Mouse (Mus musculus): ENCODE data around the gene Limk1. TPM values are rescaled to one million over a fixed set of nuclear protein-coding genes. Genes with fewer than 3 reads are reported as not detected.

The Limk1 gene
- total and polyA plus RNA-seq, 3 experiments = 1.3 to 1.5 (median 1.5) TPM

DNA sequence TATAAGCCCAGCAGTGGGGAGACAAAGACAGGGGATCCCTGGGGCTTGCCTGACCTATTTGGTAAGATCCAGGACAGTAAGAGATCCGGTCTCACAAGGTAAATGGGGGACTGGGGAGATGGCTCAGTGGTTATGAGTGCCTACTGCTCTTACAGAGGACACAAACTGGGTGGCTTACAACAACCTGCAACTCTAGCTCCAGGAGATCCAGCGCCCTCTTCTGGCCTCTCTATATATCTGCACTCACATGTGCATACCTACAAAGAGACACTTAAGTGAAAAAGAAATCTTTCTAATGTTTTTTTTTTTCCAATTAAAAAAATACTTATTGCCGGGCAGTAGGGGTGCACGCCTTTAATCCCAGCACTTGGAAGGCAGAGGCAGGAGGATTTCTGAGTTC is 41.9 kb downstream of the Limk1 start:
- Histone ChIP-seq H3K9me3 (replicated peaks) (no peaks in the 10 kb centered on the region), H3K36me3 (replicated peaks) (no peaks in the 10 kb centered on the region), H3K4me3 (ENCODE audit: low read depth, low read length) (no peak overlapping the region), H3K27me3 (ENCODE audit: insufficient read depth, low read length) (peaks cover 17% of the 10 kb centered on the region), H3K4me1 (ENCODE audit: insufficient read depth, low read depth, low read length) (no peaks in the 10 kb centered on the region)
- no peak for TF ChIP-seq CTCF (IDR thresholded peaks at IDR 0.05; ENCODE audit: low read depth, low read length)
- no peak for TF ChIP-seq GATA1 (IDR thresholded peaks at IDR 0.05; ENCODE audit: borderline replicate concordance, low read length)
- no peak for TF ChIP-seq GATA2 (IDR thresholded peaks at IDR 0.05; ENCODE audit: borderline replicate concordance, low read depth, low read length)
- TF ChIP-seq TAL1 (conservative IDR thresholded peaks at IDR 0.05; ENCODE audit: low read depth, low read length) = no peak
- DNase-seq (ENCODE audit: low spot score) (no peak), ATAC-seq (ENCODE audit: extremely low read depth, insufficient number of reproducible peaks, low FRiP score, poor library complexity, severe bottlenecking) (no peak)

DNA sequence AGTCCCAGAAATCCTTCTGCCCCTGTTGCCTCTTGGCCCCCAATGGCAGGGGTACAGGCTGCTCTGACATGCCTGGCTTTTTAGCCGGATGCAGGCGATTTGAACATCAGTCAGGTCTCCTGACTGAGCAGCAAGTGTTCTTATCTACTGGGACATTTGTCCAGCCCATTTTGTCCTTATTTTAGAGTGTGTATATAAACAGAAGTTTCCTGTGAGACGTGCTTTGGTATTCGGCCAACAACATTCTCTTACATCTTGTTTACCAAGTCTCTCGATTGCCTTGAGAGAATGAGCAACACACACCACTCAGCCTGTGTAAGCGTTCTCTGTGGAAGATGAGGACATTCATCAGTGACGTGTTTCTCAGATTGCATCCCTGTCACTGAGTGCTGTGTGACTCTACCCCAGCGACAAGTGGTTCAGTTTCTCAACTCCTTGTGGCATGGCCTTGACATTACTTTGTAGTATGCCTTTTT is 43.7 kb downstream of the Limk1 start:
- no peak overlapping the region for H3K4me3 ChIP-seq (ENCODE audit: low read depth, low read length)
- peaks cover 5% of the 10 kb centered on the region for H3K4me1 ChIP-seq (ENCODE audit: insufficient read depth, low read depth, low read length)
- H3K9me3 ChIP-seq (replicated peaks) = no peaks in the 10 kb centered on the region
- ATAC-seq (ENCODE audit: extremely low read depth, insufficient number of reproducible peaks, low FRiP score, poor library complexity, severe bottlenecking) = no peak
- H3K36me3 ChIP-seq (replicated peaks) = no peaks in the 10 kb centered on the region
- no peak for TF ChIP-seq POLR2AphosphoS5 (IDR thresholded peaks at IDR 0.05; ENCODE audit: insufficient replicate concordance, low read depth, low read length)
- no peak for TF ChIP-seq GATA1 (IDR thresholded peaks at IDR 0.05; ENCODE audit: borderline replicate concordance, low read length)
- no peak for TF ChIP-seq TAL1 (conservative IDR thresholded peaks at IDR 0.05; ENCODE audit: low read depth, low read length)
- TF ChIP-seq CTCF (IDR thresholded peaks at IDR 0.05; ENCODE audit: low read depth, low read length) = no peak
- no peak for TF ChIP-seq GATA2 (IDR thresholded peaks at IDR 0.05; ENCODE audit: borderline replicate concordance, low read depth, low read length)
- peaks cover 17% of the 10 kb centered on the region for H3K27me3 ChIP-seq (ENCODE audit: insufficient read depth, low read length)
- DNase-seq (ENCODE audit: low spot score) = no peak

- TF ChIP-seq TAL1 (conservative IDR thresholded peaks at IDR 0.05; ENCODE audit: low read depth, low read length) (no peak), POLR2AphosphoS5 (IDR thresholded peaks at IDR 0.05; ENCODE audit: insufficient replicate concordance, low read depth, low read length) (no peak), GATA1 (IDR thresholded peaks at IDR 0.05; ENCODE audit: borderline replicate concordance, low read length) (no peak), GATA2 (IDR thresholded peaks at IDR 0.05; ENCODE audit: borderline replicate concordance, low read depth, low read length) (no peak)
- DNase-seq (ENCODE audit: low spot score) (no peak), ATAC-seq (ENCODE audit: extremely low read depth, insufficient number of reproducible peaks, low FRiP score, poor library complexity, severe bottlenecking) (no peak)
- peaks cover 8% of the 10 kb centered on the region for H3K4me1 ChIP-seq (ENCODE audit: insufficient read depth, low read depth, low read length)
- H3K9me3 ChIP-seq (replicated peaks) = no peaks in the 10 kb centered on the region
- H3K4me3 ChIP-seq (ENCODE audit: low read depth, low read length) = no peak overlapping the region
- peaks cover 17% of the 10 kb centered on the region for H3K27me3 ChIP-seq (ENCODE audit: insufficient read depth, low read length)
- H3K36me3 ChIP-seq (replicated peaks) = no peaks in the 10 kb centered on the region
These were observed 44.3 kb downstream of the Limk1 start for GRCm38 (mm10) chr5:134644121-134644520.

- Histone ChIP-seq H3K4me3 (ENCODE audit: low read depth, low read length) (no peak overlapping the region), H3K9me3 (replicated peaks) (no peaks in the 10 kb centered on the region), H3K27me3 (ENCODE audit: insufficient read depth, low read length) (peaks cover 6% of the 10 kb centered on the region), H3K36me3 (replicated peaks) (peaks cover 19% of the 10 kb centered on the region), H3K4me1 (ENCODE audit: insufficient read depth, low read depth, low read length) (peaks cover 24% of the 10 kb centered on the region)
- no peak for ATAC-seq (ENCODE audit: extremely low read depth, insufficient number of reproducible peaks, low FRiP score, poor library complexity, severe bottlenecking)
- TF ChIP-seq GATA2 (IDR thresholded peaks at IDR 0.05; ENCODE audit: borderline replicate concordance, low read depth, low read length) (no peak), TAL1 (conservative IDR thresholded peaks at IDR 0.05; ENCODE audit: low read depth, low read length) (no peak), CTCF (IDR thresholded peaks at IDR 0.05; ENCODE audit: low read depth, low read length) (no peak), GATA1 (IDR thresholded peaks at IDR 0.05; ENCODE audit: borderline replicate concordance, low read length) (no peak), POLR2AphosphoS5 (IDR thresholded peaks at IDR 0.05; ENCODE audit: insufficient replicate concordance, low read depth, low read length) (no peak)
- no peak for DNase-seq (ENCODE audit: low spot score)
These were observed 48.0 kb downstream of the Limk1 start for GRCm38 (mm10) chr5:134640371-134640770.

- peak; percentile 88 for ATAC-seq (ENCODE audit: extremely low read depth, insufficient number of reproducible peaks, low FRiP score, poor library complexity, severe bottlenecking)
- TF ChIP-seq GATA2 (IDR thresholded peaks at IDR 0.05; ENCODE audit: borderline replicate concordance, low read depth, low read length) = no peak
- TF ChIP-seq TAL1 (conservative IDR thresholded peaks at IDR 0.05; ENCODE audit: low read depth, low read length) = no peak
- no peak for TF ChIP-seq CTCF (IDR thresholded peaks at IDR 0.05; ENCODE audit: low read depth, low read length)
- no peak for TF ChIP-seq GATA1 (IDR thresholded peaks at IDR 0.05; ENCODE audit: borderline replicate concordance, low read length)
- TF ChIP-seq POLR2AphosphoS5 (IDR thresholded peaks at IDR 0.05; ENCODE audit: insufficient replicate concordance, low read depth, low read length) = no peak
- H3K9me3 ChIP-seq (replicated peaks) = no peaks in the 10 kb centered on the region
- H3K4me3 ChIP-seq (ENCODE audit: low read depth, low read length) = peak within 1 kb of the TSS; percentile 93
- peaks cover 30% of the 10 kb centered on the region for H3K4me1 ChIP-seq (ENCODE audit: insufficient read depth, low read depth, low read length)
- peak; percentile 95 for DNase-seq (ENCODE audit: low spot score)
- peaks cover 2% of the 10 kb centered on the region; the same call in 1 of the 2 replicates for H3K27me3 ChIP-seq (ENCODE audit: insufficient read depth, low read length)
- H3K36me3 ChIP-seq (replicated peaks) = peaks cover 30% of the 10 kb centered on the region
These were observed 49.1 kb downstream of the Limk1 start, which contains the start of gene Eif4h for GRCm38 (mm10) chr5:134639269-134639682. Gene Eif4h (minus strand): TSS chr5:134639490.

GRCm38 (mm10) chr5:134638461-134639268 is 49.7 kb downstream of the Limk1 start:
- ATAC-seq (ENCODE audit: extremely low read depth, insufficient number of reproducible peaks, low FRiP score, poor library complexity, severe bottlenecking) = no peak

More at GRCm38 (mm10) chr5:134638461-134639268, 49.7 kb downstream of the Limk1 start:
- no peaks in the 10 kb centered on the region for H3K9me3 ChIP-seq (replicated peaks)
- H3K27me3 ChIP-seq (ENCODE audit: insufficient read depth, low read length) = no peaks in the 10 kb centered on the region
- peaks cover 36% of the 10 kb centered on the region for H3K36me3 ChIP-seq (replicated peaks)
- peak overlapping the region; percentile 93 for H3K4me3 ChIP-seq (ENCODE audit: low read depth, low read length)
- no peak for TF ChIP-seq CTCF (IDR thresholded peaks at IDR 0.05; ENCODE audit: low read depth, low read length)
- no peak for TF ChIP-seq GATA1 (IDR thresholded peaks at IDR 0.05; ENCODE audit: borderline replicate concordance, low read length)
- no peak for TF ChIP-seq TAL1 (conservative IDR thresholded peaks at IDR 0.05; ENCODE audit: low read depth, low read length)
- TF ChIP-seq GATA2 (IDR thresholded peaks at IDR 0.05; ENCODE audit: borderline replicate concordance, low read depth, low read length) = no peak
- TF ChIP-seq POLR2AphosphoS5 (IDR thresholded peaks at IDR 0.05; ENCODE audit: insufficient replicate concordance, low read depth, low read length) = no peak
- peak; percentile 34 for DNase-seq (ENCODE audit: low spot score)
- peaks cover 35% of the 10 kb centered on the region for H3K4me1 ChIP-seq (ENCODE audit: insufficient read depth, low read depth, low read length)

Data from G1E (cell line).